Mouse (Mus musculus): Measurements from ENCODE around the gene Esr1. TPM values are rescaled to one million over a fixed set of nuclear protein-coding genes. Genes with fewer than 3 reads are reported as not detected.

Esr1 gene
- polyA plus RNA-seq, 1 experiment from 2014 or later: 0.30 TPM

- Histone ChIP-seq H3K4me2 (replicated peaks) (no peak overlapping the region), H3K27me3 (replicated peaks) (no peaks in the 10 kb centered on the region), H3K9ac (no peak overlapping the region), H3K9me3 (no peaks in the 10 kb centered on the region), H3K4me1 (no peaks in the 10 kb centered on the region), H3K27ac (no peak overlapping the region), H3K4me3 (no peak overlapping the region), H3K36me3 (no peaks in the 10 kb centered on the region)
- no peak for ATAC-seq (ENCODE audit: low FRiP score, low read depth)
- 88% methylated on average over 4 of the region's 4 CpGs for WGBS
Observed at GRCm38 (mm10) chr10:4624581-4624980, 13.2 kb downstream of the Esr1 start.

- ATAC-seq (ENCODE audit: low FRiP score, low read depth): no peak
- H3K4me3 ChIP-seq: no peak overlapping the region
- H3K4me1 ChIP-seq: no peaks in the 10 kb centered on the region
- no peak overlapping the region for H3K9ac ChIP-seq
- 86% methylated on average over 6 of the region's 6 CpGs for WGBS
- H3K36me3 ChIP-seq: no peaks in the 10 kb centered on the region
- no peaks in the 10 kb centered on the region for H3K27me3 ChIP-seq (replicated peaks)
- no peak overlapping the region for H3K27ac ChIP-seq
- H3K9me3 ChIP-seq: no peaks in the 10 kb centered on the region
- H3K4me2 ChIP-seq (replicated peaks): no peak overlapping the region
Observed at GRCm38 (mm10) chr10:4625300-4625699, 13.9 kb downstream of the Esr1 start.

GRCm38 (mm10) chr10:4626432-4626831 is 15.0 kb downstream of the Esr1 start:
- H3K4me1 ChIP-seq: no peaks in the 10 kb centered on the region
- WGBS: 84% methylated on average over 7 of the region's 7 CpGs
- no peak overlapping the region for H3K4me2 ChIP-seq (replicated peaks)
- no peak overlapping the region for H3K9ac ChIP-seq
- no peaks in the 10 kb centered on the region for H3K27me3 ChIP-seq (replicated peaks)
- H3K4me3 ChIP-seq: no peak overlapping the region
- ATAC-seq (ENCODE audit: low FRiP score, low read depth): no peak
- no peaks in the 10 kb centered on the region for H3K9me3 ChIP-seq
- no peak overlapping the region for H3K27ac ChIP-seq
- H3K36me3 ChIP-seq: no peaks in the 10 kb centered on the region

GRCm38 (mm10) chr10:4626996-4627395 is 15.6 kb downstream of the Esr1 start:
- H3K4me2 ChIP-seq (replicated peaks): no peak overlapping the region
- WGBS: 91% methylated on average over 8 of the region's 8 CpGs

GRCm38 (mm10) chr10:4627415-4627814 is 16.0 kb downstream of the Esr1 start:
- Histone ChIP-seq H3K36me3 (no peaks in the 10 kb centered on the region), H3K27ac (no peak overlapping the region), H3K27me3 (replicated peaks) (no peaks in the 10 kb centered on the region), H3K9me3 (no peaks in the 10 kb centered on the region), H3K4me2 (replicated peaks) (no peak overlapping the region), H3K9ac (no peak overlapping the region), H3K4me1 (no peaks in the 10 kb centered on the region), H3K4me3 (no peak overlapping the region)
- 89% methylated on average over 9 of the region's 9 CpGs for WGBS
- no peak for ATAC-seq (ENCODE audit: low FRiP score, low read depth)

More at GRCm38 (mm10) chr10:4626996-4627395, 15.6 kb downstream of the Esr1 start:
- Histone ChIP-seq H3K9ac (no peak overlapping the region), H3K4me1 (no peaks in the 10 kb centered on the region), H3K27me3 (replicated peaks) (no peaks in the 10 kb centered on the region), H3K27ac (no peak overlapping the region), H3K36me3 (no peaks in the 10 kb centered on the region), H3K9me3 (no peaks in the 10 kb centered on the region), H3K4me3 (no peak overlapping the region)
- ATAC-seq (ENCODE audit: low FRiP score, low read depth): no peak

GRCm38 (mm10) chr10:4629314-4629713 is 17.9 kb downstream of the Esr1 start:
- Histone ChIP-seq H3K36me3 (no peaks in the 10 kb centered on the region), H3K27me3 (replicated peaks) (no peaks in the 10 kb centered on the region), H3K4me3 (no peak overlapping the region), H3K27ac (no peak overlapping the region), H3K4me1 (no peaks in the 10 kb centered on the region), H3K9ac (no peak overlapping the region), H3K9me3 (no peaks in the 10 kb centered on the region), H3K4me2 (replicated peaks) (no peak overlapping the region)
- ATAC-seq (ENCODE audit: low FRiP score, low read depth): no peak

- no peaks in the 10 kb centered on the region for H3K9me3 ChIP-seq
- no peaks in the 10 kb centered on the region for H3K27me3 ChIP-seq (replicated peaks)
- H3K36me3 ChIP-seq: no peaks in the 10 kb centered on the region
- H3K27ac ChIP-seq: no peak overlapping the region
- H3K4me3 ChIP-seq: no peak overlapping the region
- no peak overlapping the region for H3K9ac ChIP-seq
- 76% methylated on average over 11 of the region's 11 CpGs for WGBS
- H3K4me1 ChIP-seq: no peaks in the 10 kb centered on the region
- no peak overlapping the region for H3K4me2 ChIP-seq (replicated peaks)
- ATAC-seq (ENCODE audit: low FRiP score, low read depth): no peak
Observed at GRCm38 (mm10) chr10:4632211-4632704, 20.9 kb downstream of the Esr1 start.

- Histone ChIP-seq H3K9me3 (no peaks in the 10 kb centered on the region), H3K4me3 (no peak overlapping the region), H3K4me1 (no peaks in the 10 kb centered on the region), H3K27ac (no peak overlapping the region), H3K27me3 (replicated peaks) (no peaks in the 10 kb centered on the region), H3K36me3 (no peaks in the 10 kb centered on the region), H3K9ac (no peak overlapping the region), H3K4me2 (replicated peaks) (no peak overlapping the region)
- 77% methylated on average over 14 of the region's 14 CpGs for WGBS
- ATAC-seq (ENCODE audit: low FRiP score, low read depth): no peak
Observed at GRCm38 (mm10) chr10:4633287-4634030, 22.1 kb downstream of the Esr1 start.

GRCm38 (mm10) chr10:4635740-4636139 is 24.3 kb downstream of the Esr1 start:
- no peak overlapping the region for H3K9ac ChIP-seq
- no peak overlapping the region for H3K4me3 ChIP-seq
- H3K27me3 ChIP-seq (replicated peaks): no peaks in the 10 kb centered on the region
- H3K4me2 ChIP-seq (replicated peaks): no peak overlapping the region
- H3K36me3 ChIP-seq: no peaks in the 10 kb centered on the region
- no peaks in the 10 kb centered on the region for H3K9me3 ChIP-seq
- no peak for ATAC-seq (ENCODE audit: low FRiP score, low read depth)
- 85% methylated on average over 6 of the region's 6 CpGs for WGBS
- no peaks in the 10 kb centered on the region for H3K4me1 ChIP-seq
- no peak overlapping the region for H3K27ac ChIP-seq

- Histone ChIP-seq H3K4me3 (no peak overlapping the region), H3K4me2 (replicated peaks) (no peak overlapping the region), H3K4me1 (no peaks in the 10 kb centered on the region), H3K27ac (no peak overlapping the region), H3K36me3 (no peaks in the 10 kb centered on the region), H3K9me3 (no peaks in the 10 kb centered on the region), H3K27me3 (replicated peaks) (no peaks in the 10 kb centered on the region), H3K9ac (no peak overlapping the region)
- WGBS: 94% methylated on average over 7 of the region's 7 CpGs
- no peak for ATAC-seq (ENCODE audit: low FRiP score, low read depth)
Observed at GRCm38 (mm10) chr10:4646074-4646473, 34.7 kb downstream of the Esr1 start.

- Histone ChIP-seq H3K27me3 (replicated peaks) (no peaks in the 10 kb centered on the region), H3K4me3 (no peak overlapping the region), H3K4me2 (replicated peaks) (no peak overlapping the region), H3K9me3 (no peaks in the 10 kb centered on the region), H3K9ac (no peak overlapping the region), H3K27ac (no peak overlapping the region), H3K36me3 (no peaks in the 10 kb centered on the region), H3K4me1 (no peaks in the 10 kb centered on the region)
- WGBS: 89% methylated on average over 9 of the region's 9 CpGs
- ATAC-seq (ENCODE audit: low FRiP score, low read depth): no peak
Observed at GRCm38 (mm10) chr10:4646851-4647250, 35.5 kb downstream of the Esr1 start.

GRCm38 (mm10) chr10:4665380-4665779 is 54.0 kb downstream of the Esr1 start:
- no peak overlapping the region for H3K27ac ChIP-seq
- no peak overlapping the region for H3K4me2 ChIP-seq (replicated peaks)
- no peaks in the 10 kb centered on the region for H3K36me3 ChIP-seq
- 90% methylated on average over 5 of the region's 5 CpGs for WGBS
- no peaks in the 10 kb centered on the region for H3K27me3 ChIP-seq (replicated peaks)
- H3K9ac ChIP-seq: no peak overlapping the region
- ATAC-seq (ENCODE audit: low FRiP score, low read depth): no peak
- no peaks in the 10 kb centered on the region for H3K4me1 ChIP-seq
- no peak overlapping the region for H3K4me3 ChIP-seq
- no peaks in the 10 kb centered on the region for H3K9me3 ChIP-seq

- Histone ChIP-seq H3K4me2 (replicated peaks) (no peak overlapping the region), H3K9me3 (no peaks in the 10 kb centered on the region), H3K27ac (no peak overlapping the region), H3K36me3 (no peaks in the 10 kb centered on the region), H3K9ac (no peak overlapping the region), H3K4me3 (no peak overlapping the region), H3K4me1 (no peaks in the 10 kb centered on the region), H3K27me3 (replicated peaks) (no peaks in the 10 kb centered on the region)
- WGBS: 91% methylated on average over 2 of the region's 2 CpGs
- no peak for ATAC-seq (ENCODE audit: low FRiP score, low read depth)
Observed at GRCm38 (mm10) chr10:4667006-4667405, 55.6 kb downstream of the Esr1 start.
